Mouse (Mus musculus): ENCODE data around the gene Armh1.
"Not testable (repeated sequence)": the region's sequence is repeated elsewhere in the genome, so short reads cannot be mapped to it uniquely, and the experiment has no call there.

The Armh1 gene

GRCm38 (mm10) chr4:117267831-117268437 is 16.0 kb upstream of the Armh1 start:
- no peak for DNase-seq (ENCODE audit: low spot score)

GRCm38 (mm10) chr4:117267284-117267683 is 15.4 kb upstream of the Armh1 start:
- peak; percentile 91 for DNase-seq (ENCODE audit: low spot score)

- DNase-seq (ENCODE audit: low spot score), result no peak
Observed at GRCm38 (mm10) chr4:117262987-117263386, 11.1 kb upstream of the Armh1 start.

GRCm38 (mm10) chr4:117262101-117262913 is 10.4 kb upstream of the Armh1 start:
- no peak for DNase-seq (ENCODE audit: low spot score)

GRCm38 (mm10) chr4:117261222-117261621 is 9.3 kb upstream of the Armh1 start:
- DNase-seq (ENCODE audit: low spot score), result no peak

GRCm38 (mm10) chr4:117259909-117260308 is 8.0 kb upstream of the Armh1 start:
- DNase-seq (ENCODE audit: low spot score), result not testable (repeated sequence)

- DNase-seq (ENCODE audit: low spot score), result no peak
Observed at GRCm38 (mm10) chr4:117254672-117255071, 2.7 kb upstream of the Armh1 start.

GRCm38 (mm10) chr4:117254017-117254627 is 2.2 kb upstream of the Armh1 start:
- no peak for DNase-seq (ENCODE audit: low spot score)

- no peak for DNase-seq (ENCODE audit: low spot score)
Observed at GRCm38 (mm10) chr4:117253218-117254016, 1.5 kb upstream of the Armh1 start.

GRCm38 (mm10) chr4:117252755-117253154 is 830 bp upstream of the Armh1 start:
- no peak for DNase-seq (ENCODE audit: low spot score)

- DNase-seq (ENCODE audit: low spot score), result no peak
Observed at GRCm38 (mm10) chr4:117252351-117252750, 426 bp upstream of the Armh1 start.

GRCm38 (mm10) chr4:117250982-117251381 is 943 bp downstream of the Armh1 start:
- DNase-seq (ENCODE audit: low spot score), result no peak

GRCm38 (mm10) chr4:117240867-117241266 is 11.1 kb downstream of the Armh1 start:
- no peak for DNase-seq (ENCODE audit: low spot score)

- DNase-seq (ENCODE audit: low spot score), result no peak
Observed at GRCm38 (mm10) chr4:117239153-117239552, 12.8 kb downstream of the Armh1 start.

GRCm38 (mm10) chr4:117235822-117236221 is 16.1 kb downstream of the Armh1 start:
- no peak for DNase-seq (ENCODE audit: low spot score)

- DNase-seq (ENCODE audit: low spot score), result no peak
Observed at GRCm38 (mm10) chr4:117234166-117234741, 17.7 kb downstream of the Armh1 start.

GRCm38 (mm10) chr4:117231208-117231607 is 20.7 kb downstream of the Armh1 start:
- no peak for DNase-seq (ENCODE audit: low spot score)

- peak; percentile 37 for DNase-seq (ENCODE audit: low spot score)
Observed at GRCm38 (mm10) chr4:117230331-117230730, 21.6 kb downstream of the Armh1 start.

- DNase-seq (ENCODE audit: low spot score), result no peak
Observed at GRCm38 (mm10) chr4:117229590-117229989, 22.3 kb downstream of the Armh1 start.

GRCm38 (mm10) chr4:117225250-117225649 is 26.7 kb downstream of the Armh1 start:
- no peak for DNase-seq (ENCODE audit: low spot score)

GRCm38 (mm10) chr4:117224122-117224521 is 27.8 kb downstream of the Armh1 start:
- DNase-seq (ENCODE audit: low spot score), result no peak

GRCm38 (mm10) chr4:117223001-117223400 is 28.9 kb downstream of the Armh1 start:
- peak; percentile 52 for DNase-seq (ENCODE audit: low spot score)
